25 mouse cellular contexts compared by ENCODE assay signal in genomic region chrX:57359316-57359715, GRCm38 (mm10). TPM values are rescaled to one million over a fixed set of nuclear protein-coding genes. Genes with fewer than 3 reads are reported as not detected.
A peak's percentile ranks its signal among the peaks of the same experiment; 100 is the strongest.
DNase-seq lines count a peak whose midpoint lies in the region; TF ChIP-seq lines count a peak whose summit lies in the region.
"Had no signal": no experiment of that assay in that cellular context is flagged by ENCODE, and none has a peak within 500 bp of the region (broad histone marks: within the 10 kb centered on the region; RNA-seq: fewer than 3 reads in every experiment).

No protein-coding gene starts in this region.

- WGBS in hindbrain, embryonic 10.5 days, result 54% methylated on average over 1 of the region's 1 CpGs

- no peak overlapping the region for H3K9ac ChIP-seq in ES-E14 (ENCODE audit: insufficient read depth, low read depth, low read length, poor library complexity, severe bottlenecking)
- H3K9ac ChIP-seq: embryonic facial prominence, embryonic 12.5 days; forebrain, embryonic 13.5 days; forebrain, embryonic 15.5 days; forebrain, postnatal 0 days had no signal

- no peaks in the 10 kb centered on the region for H3K9me3 ChIP-seq in ES-E14 (ENCODE audit: control insufficient read depth, insufficient read depth, low read depth, low read length)
- H3K9me3 ChIP-seq in hindbrain, embryonic 10.5 days, result no peaks in the 10 kb centered on the region
- H3K9me3 ChIP-seq: embryonic facial prominence, embryonic 10.5 days; embryonic facial prominence, embryonic 12.5 days; forebrain, embryonic 13.5 days; forebrain, embryonic 15.5 days had no signal

- no peaks in the 10 kb centered on the region for H3K27me3 ChIP-seq in hindbrain, embryonic 10.5 days (ENCODE audit: insufficient read depth, poor library complexity, severe bottlenecking)
- H3K27me3 ChIP-seq: embryonic facial prominence, embryonic 12.5 days; forebrain, embryonic 13.5 days; forebrain, embryonic 15.5 days had no signal

- DNase-seq in ES-CJ7 (ENCODE audit: low read depth, low spot score) (peak; percentile 50), ES-E14 (ENCODE audit: low read depth, low spot score) (peak; percentile 16), ZHBTc4 (ENCODE audit: low read depth, low spot score) (peak; percentile 77)
- no peak for DNase-seq in hindbrain, embryonic 10.5 days (ENCODE audit: low spot score)
- DNase-seq in thymus, postnatal 0 days (ENCODE audit: low spot score), result no peak
- DNase-seq: adrenal gland, adult 8-10 months; adrenal gland, postnatal 14 days; adrenal gland, postnatal 36 days; cerebellum, adult 11-12 months; cerebellum, adult 2 months; cerebellum, adult 9-10 months; cerebellum, postnatal 10 days; cerebellum, postnatal 25 days; forebrain, postnatal 0 days had no signal

- H3K27ac ChIP-seq in ES-E14 (ENCODE audit: insufficient read depth, low read depth, low read length, poor library complexity, severe bottlenecking), result peak overlapping the region; percentile 47; the same call in 1 of the 2 replicates
- no peak overlapping the region for H3K27ac ChIP-seq in hindbrain, embryonic 10.5 days
- H3K27ac ChIP-seq: embryonic facial prominence, embryonic 10.5 days; embryonic facial prominence, embryonic 12.5 days; forebrain, embryonic 13.5 days; forebrain, embryonic 15.5 days had no signal

- H3K4me1 ChIP-seq in ES-E14 (ENCODE audit: control insufficient read depth in 2 of 2, insufficient read depth in 2 of 2, low read length in 2 of 2, poor library complexity in 1 of 2), result peaks cover 0 to 5% of the 10 kb centered on the region in 2 experiments; a peak in 1 of 4 replicates
- H3K4me1 ChIP-seq in hindbrain, embryonic 10.5 days (replicated peaks), result no peaks in the 10 kb centered on the region
- H3K4me1 ChIP-seq: embryonic facial prominence, embryonic 10.5 days; embryonic facial prominence, embryonic 12.5 days; forebrain, embryonic 13.5 days; forebrain, embryonic 15.5 days had no signal

- in situ Hi-C loops in ES-E14 (cut with MboI; ENCODE audit: low sequenced_read_pairs in 2 of 2, unreplicated experiment in 2 of 2), result no loop called here

- no peaks in the 10 kb centered on the region for H3K36me3 ChIP-seq in ES-E14 (ENCODE audit: control insufficient read depth, insufficient read depth, low read length, poor library complexity, severe bottlenecking)
- no peaks in the 10 kb centered on the region for H3K36me3 ChIP-seq in hindbrain, embryonic 10.5 days
- H3K36me3 ChIP-seq: embryonic facial prominence, embryonic 10.5 days; embryonic facial prominence, embryonic 12.5 days; forebrain, embryonic 15.5 days had no signal

- H3K4me3 ChIP-seq in ES-E14 (ENCODE audit: insufficient read depth in 1 of 2, low read depth in 1 of 2, low read length in 2 of 2, poor library complexity in 1 of 2, severe bottlenecking in 1 of 2), result no peak overlapping the region
- H3K4me3 ChIP-seq in hindbrain, embryonic 10.5 days, result no peak overlapping the region
- H3K4me3 ChIP-seq: embryonic facial prominence, embryonic 10.5 days; embryonic facial prominence, embryonic 12.5 days; forebrain, embryonic 13.5 days; forebrain, embryonic 15.5 days had no signal

TF ChIP-seq in ES-E14, 5 proteins besides CTCF, POLR2A, EP300 and RAD21:
- TF ChIP-seq ZC3H11A (IDR thresholded peaks at IDR 0.05; ENCODE audit: borderline replicate concordance, low read depth, low read length), result no peak
- 0 out of 2 replicates have a peak, but pooled peaks have one; percentile 5 for TF ChIP-seq ZNF384 (IDR thresholded peaks at IDR 0.05; ENCODE audit: low read depth, low read length)

RNA-seq across cellular contexts. Expression of gene Arhgef6, which starts 20.8 kb away (rescaled TPM):
- 0.69 and 1.7 TPM in 2 replicates for total RNA-seq in ES-E14 (2012; rRNA removed)
- polyA plus RNA-seq in hindbrain, embryonic 10.5 days (2016; fragmentation: Nextera tagmentation; extraction: Ambion mirVana), result 4.1 and 4.2 TPM in 2 replicates
- 56.2 and 60.5 TPM in 2 replicates for polyA plus RNA-seq in thymus, postnatal 0 days (2015; fragmentation: Nextera tagmentation; extraction: Ambion mirVana)

RNA-seq across cellular contexts. Expression of gene Rbmx, which starts 33.5 kb away (rescaled TPM):
- total RNA-seq in ES-E14 (2012; rRNA removed), result 16.5 and 21.4 TPM in 2 replicates
- polyA plus RNA-seq in hindbrain, embryonic 10.5 days (2016; fragmentation: Nextera tagmentation; extraction: Ambion mirVana), result 190 and 204 TPM in 2 replicates
- polyA plus RNA-seq in thymus, postnatal 0 days (2015; fragmentation: Nextera tagmentation; extraction: Ambion mirVana), result 145 and 149 TPM in 2 replicates

RNA-seq across cellular contexts. Expression of gene Gm364, which starts 49.6 kb away (rescaled TPM):
- 6.2 and 7.9 TPM in 2 replicates for total RNA-seq in ES-E14 (2012; rRNA removed)
- polyA plus RNA-seq in hindbrain, embryonic 10.5 days (2016; fragmentation: Nextera tagmentation; extraction: Ambion mirVana), result not detected in 2 replicates
- polyA plus RNA-seq in thymus, postnatal 0 days (2015; fragmentation: Nextera tagmentation; extraction: Ambion mirVana), result 0.10 TPM in 1 of 2 replicates, not detected in the other
- total RNA-seq: adrenal gland, adult 18-20 months; adrenal gland, adult 8-10 months; adrenal gland, postnatal 14 days; adrenal gland, postnatal 36 days; forebrain, postnatal 0 days; MEL had no signal
- polyA plus RNA-seq: activated CD4-positive, CD25-positive, alpha-beta regulatory T cell, adult 4 months; cerebellum, adult 2 months; cortical plate, adult 2 months; embryonic facial prominence, embryonic 10.5 days; embryonic facial prominence, embryonic 12.5 days; embryonic facial prominence, embryonic 14.5 days; forebrain, embryonic 11.5 days; forebrain, embryonic 13.5 days; forebrain, embryonic 15.5 days; forebrain, postnatal 0 days; Patski had no signal

Comparison
In these comparisons a context has a peak if more than half of its experiments do, and no peak if none do; other contexts are left out.
1. DNase-seq: peak in ES-CJ7 (single experiment), ES-E14 (single experiment) and ZHBTc4 (single experiment); none in hindbrain, embryonic 10.5 days (single experiment) and thymus, postnatal 0 days (single experiment).
2. RNA of gene Arhgef6, which starts 20.8 kb away (polyA plus RNA-seq): 56.2 to 60.5 TPM in thymus, postnatal 0 days; 4.1 to 4.2 TPM in hindbrain, embryonic 10.5 days; every median in the first group is over 10 times any median in the second.